In genomic region chr11:63143486-63143885, GRCm38 (mm10) we compare ENCODE assay signal across 17 mouse cellular contexts. TPM values are rescaled to one million over a fixed set of nuclear protein-coding genes. Genes with fewer than 3 reads are reported as not detected.
DNase-seq lines count a peak whose midpoint lies in the region; ATAC-seq and TF ChIP-seq lines count a peak whose summit lies in the region.
"Had no signal": no experiment of that assay in that cellular context is flagged by ENCODE, and none has a peak within 500 bp of the region (broad histone marks: within the 10 kb centered on the region; RNA-seq: fewer than 3 reads in every experiment).

No protein-coding gene starts in this region.

- no peak overlapping the region for H3K4me3 ChIP-seq in heart, postnatal 0 days (ENCODE audit: low read depth, low read length)
- no peak overlapping the region for H3K4me3 ChIP-seq in intestine, embryonic 15.5 days (replicated peaks)
- H3K4me3 ChIP-seq in midbrain, embryonic 13.5 days (replicated peaks), result no peak overlapping the region
- no peak overlapping the region for H3K4me3 ChIP-seq in hindbrain, embryonic 11.5 days (ENCODE audit: low read depth, low read length)
- H3K4me3 ChIP-seq: hindbrain, embryonic 13.5 days; kidney, embryonic 15.5 days had no signal

- H3K27me3 ChIP-seq in heart, postnatal 0 days (ENCODE audit: control insufficient read depth, insufficient read depth, low read length), result no peaks in the 10 kb centered on the region
- no peaks in the 10 kb centered on the region for H3K27me3 ChIP-seq in intestine, embryonic 15.5 days (replicated peaks)
- no peaks in the 10 kb centered on the region for H3K27me3 ChIP-seq in midbrain, embryonic 13.5 days
- no peaks in the 10 kb centered on the region for H3K27me3 ChIP-seq in hindbrain, embryonic 11.5 days (ENCODE audit: control insufficient read depth, insufficient read depth, low read length)
- H3K27me3 ChIP-seq: hindbrain, embryonic 13.5 days; kidney, embryonic 15.5 days had no signal

- DNase-seq in gastrocnemius, adult 18-20 months (ENCODE audit: low spot score), result peak; percentile 46
- DNase-seq in gastrocnemius, postnatal 10 days, result no peak
- peak; percentile 61 for DNase-seq in adrenal gland, postnatal 10 days
- peak; percentile 60 for DNase-seq in gastrocnemius, postnatal 25 days
- DNase-seq in heart, postnatal 0 days (ENCODE audit: low spot score), result peak; percentile 46
- no peak for DNase-seq in hindbrain, embryonic 11.5 days (ENCODE audit: low spot score)
- DNase-seq: cerebellum, adult 11 months; lung, adult 2 months; spleen, adult 18-20 months had no signal

- peak; percentile 88 for ATAC-seq in heart, postnatal 0 days (ENCODE audit: insufficient read depth, low read depth)
- ATAC-seq in intestine, embryonic 15.5 days, result no peak
- ATAC-seq in midbrain, embryonic 13.5 days, result no peak
- ATAC-seq in hindbrain, embryonic 11.5 days (ENCODE audit: low FRiP score), result no peak
- ATAC-seq: forebrain, embryonic 16.5 days had no signal

- H3K27ac ChIP-seq in heart, postnatal 0 days (ENCODE audit: low read depth), result peak overlapping the region; percentile 70
- no peak overlapping the region for H3K27ac ChIP-seq in intestine, embryonic 15.5 days
- no peak overlapping the region for H3K27ac ChIP-seq in midbrain, embryonic 13.5 days
- no peak overlapping the region for H3K27ac ChIP-seq in hindbrain, embryonic 11.5 days (ENCODE audit: low read depth, low read length)
- H3K27ac ChIP-seq: hindbrain, embryonic 13.5 days; kidney, embryonic 15.5 days; macrophage had no signal

- no peaks in the 10 kb centered on the region for H3K9me3 ChIP-seq in heart, postnatal 0 days (replicated peaks; ENCODE audit: control insufficient read depth, low read length)
- H3K9me3 ChIP-seq in intestine, embryonic 15.5 days, result no peaks in the 10 kb centered on the region
- H3K9me3 ChIP-seq in midbrain, embryonic 13.5 days, result no peaks in the 10 kb centered on the region
- no peaks in the 10 kb centered on the region for H3K9me3 ChIP-seq in hindbrain, embryonic 11.5 days (ENCODE audit: control insufficient read depth, low read length)
- H3K9me3 ChIP-seq: hindbrain, embryonic 13.5 days; kidney, embryonic 15.5 days had no signal

- no peak overlapping the region; the same call in 1 of the 2 replicates for H3K9ac ChIP-seq in heart, postnatal 0 days (replicated peaks; ENCODE audit: low read depth, low read length)
- H3K9ac ChIP-seq in intestine, embryonic 15.5 days, result no peak overlapping the region
- no peak overlapping the region for H3K9ac ChIP-seq in midbrain, embryonic 13.5 days (replicated peaks)
- no peak overlapping the region for H3K9ac ChIP-seq in hindbrain, embryonic 11.5 days (ENCODE audit: low read depth, low read length)
- H3K9ac ChIP-seq: hindbrain, embryonic 13.5 days; kidney, embryonic 15.5 days had no signal

- peaks cover 25% of the 10 kb centered on the region for H3K4me1 ChIP-seq in heart, postnatal 0 days (ENCODE audit: control insufficient read depth, insufficient read depth)
- H3K4me1 ChIP-seq in intestine, embryonic 15.5 days (replicated peaks), result no peaks in the 10 kb centered on the region
- no peaks in the 10 kb centered on the region for H3K4me1 ChIP-seq in midbrain, embryonic 13.5 days (replicated peaks)
- no peaks in the 10 kb centered on the region for H3K4me1 ChIP-seq in hindbrain, embryonic 11.5 days (replicated peaks; ENCODE audit: control insufficient read depth, insufficient read depth, low read length)
- H3K4me1 ChIP-seq: kidney, embryonic 15.5 days had no signal

- 38% methylated on average over 8 of the region's 8 CpGs for WGBS in heart, postnatal 0 days
- 73% methylated on average over 8 of the region's 8 CpGs for WGBS in intestine, embryonic 15.5 days
- WGBS in midbrain, embryonic 13.5 days, result 89% methylated on average over 8 of the region's 8 CpGs
- WGBS in hindbrain, embryonic 11.5 days, result 84% methylated on average over 8 of the region's 8 CpGs

- H3K36me3 ChIP-seq in heart, postnatal 0 days (replicated peaks; ENCODE audit: control insufficient read depth, insufficient read depth, low read length), result peaks cover 35% of the 10 kb centered on the region
- peaks cover 9% of the 10 kb centered on the region; the same call in 1 of the 2 replicates for H3K36me3 ChIP-seq in intestine, embryonic 15.5 days
- H3K36me3 ChIP-seq in midbrain, embryonic 13.5 days, result no peaks in the 10 kb centered on the region
- H3K36me3 ChIP-seq in hindbrain, embryonic 11.5 days (ENCODE audit: control insufficient read depth, insufficient read depth, low read length), result no peaks in the 10 kb centered on the region
- H3K36me3 ChIP-seq: hindbrain, embryonic 13.5 days had no signal

- no peak for TF ChIP-seq CTCF in heart, postnatal 0 days (IDR thresholded peaks at IDR 0.05; ENCODE audit: low read depth)

- no peak overlapping the region for H3K4me2 ChIP-seq in heart, postnatal 0 days (ENCODE audit: low read depth, low read length)
- H3K4me2 ChIP-seq in intestine, embryonic 15.5 days (replicated peaks), result no peak overlapping the region
- no peak overlapping the region for H3K4me2 ChIP-seq in midbrain, embryonic 13.5 days (replicated peaks)
- H3K4me2 ChIP-seq in hindbrain, embryonic 11.5 days (replicated peaks; ENCODE audit: low read depth, low read length), result no peak overlapping the region
- H3K4me2 ChIP-seq: hindbrain, embryonic 13.5 days; kidney, embryonic 15.5 days; liver, embryonic 11.5 days; midbrain, embryonic 11.5 days had no signal

- no peak for TF ChIP-seq EP300 in heart, postnatal 0 days (IDR thresholded peaks at IDR 0.05; ENCODE audit: low read depth)

RNA-seq across cellular contexts. Expression of gene Pmp22, which starts 14.7 kb away (rescaled TPM):
- total RNA-seq in gastrocnemius, adult 18-20 months (2021), result 10 to 100 TPM; 29.9 to 33.8 TPM
- 100 to 1,000 TPM; 266 to 376 TPM for total RNA-seq in gastrocnemius, postnatal 10 days (2021)
- total RNA-seq in adrenal gland, postnatal 10 days (2021), result 100 to 1,000 TPM; 119 to 122 TPM
- total RNA-seq in gastrocnemius, postnatal 25 days (2021), result 10 to 100 TPM; 67.7 to 85.9 TPM
- 94.4 and 128 TPM in 2 replicates for total RNA-seq in heart, postnatal 0 days (2014; rRNA removed; ENCODE audit: low replicate concordance)
- 62.1 and 63.3 TPM in 2 replicates for polyA plus RNA-seq in heart, postnatal 0 days (2015; fragmentation: Nextera tagmentation; extraction: Ambion mirVana)
- 111 and 115 TPM in 2 replicates for polyA plus RNA-seq in intestine, embryonic 15.5 days (2015; fragmentation: Nextera tagmentation; extraction: Ambion mirVana)
- polyA plus RNA-seq in midbrain, embryonic 13.5 days (2015; fragmentation: Nextera tagmentation; extraction: Ambion mirVana), result 17.1 and 19.0 TPM in 2 replicates
- polyA plus RNA-seq in hindbrain, embryonic 11.5 days (2014; fragmentation: Nextera tagmentation; extraction: Ambion mirVana), result 58.0 and 64.2 TPM in 2 replicates

Comparison
In these comparisons a context has a peak if more than half of its experiments do, and no peak if none do; other contexts are left out.
1. DNase-seq: peak in gastrocnemius, adult 18-20 months (single experiment), adrenal gland, postnatal 10 days (single experiment), gastrocnemius, postnatal 25 days (single experiment) and heart, postnatal 0 days (single experiment); none in gastrocnemius, postnatal 10 days (single experiment) and hindbrain, embryonic 11.5 days (single experiment).